9 mouse cellular contexts compared by ENCODE assay signal in genomic region chr4:24966299-24966991, GRCm38 (mm10). TPM values are rescaled to one million over a fixed set of nuclear protein-coding genes. Genes with fewer than 3 reads are reported as not detected.
DNase-seq lines count a peak whose midpoint lies in the region; ATAC-seq and TF ChIP-seq lines count a peak whose summit lies in the region.
"Had no signal": no experiment of that assay in that cellular context is flagged by ENCODE, and none has a peak within 500 bp of the region (broad histone marks: within the 10 kb centered on the region; RNA-seq: fewer than 3 reads in every experiment).

Gpr63 (plus strand) TSS chr4:24966407.

- peaks cover 7% of the 10 kb centered on the region for H3K27me3 ChIP-seq in forebrain, embryonic 10.5 days (ENCODE audit: poor library complexity, severe bottlenecking)
- H3K27me3 ChIP-seq in heart, embryonic 13.5 days (replicated peaks) = peaks cover 24% of the 10 kb centered on the region
- H3K27me3 ChIP-seq in kidney, embryonic 16.5 days (ENCODE audit: insufficient read depth, low read length) = no peaks in the 10 kb centered on the region
- 0 out of 2 replicates have a peak, but pooled peaks cover 5% of the 10 kb centered on the region for H3K27me3 ChIP-seq in liver, adult 2 months (ENCODE audit: control insufficient read depth, insufficient read depth, low read length)
- no peaks in the 10 kb centered on the region for H3K27me3 ChIP-seq in myocyte (ENCODE audit: control insufficient read depth, insufficient read depth, insufficient read length)

- peak within 1 kb of the TSS; percentile 81 for H3K4me2 ChIP-seq in heart, embryonic 13.5 days
- peak within 1 kb of the TSS; percentile 70 for H3K4me2 ChIP-seq in kidney, embryonic 16.5 days (replicated peaks; ENCODE audit: low read depth, low read length)
- peak within 1 kb of the TSS; percentile 82 for H3K4me2 ChIP-seq in myocyte (ENCODE audit: low read depth)

- ATAC-seq in heart, embryonic 13.5 days (ENCODE audit: extremely low read depth, insufficient number of reproducible peaks, low FRiP score, low TSS enrichment) = peak; percentile 70
- ATAC-seq in kidney, embryonic 16.5 days (ENCODE audit: low FRiP score, low TSS enrichment) = peak; percentile 99

- H3K27ac ChIP-seq in forebrain, embryonic 10.5 days = peak within 1 kb of the TSS; percentile 97
- peak within 1 kb of the TSS; percentile 73 for H3K27ac ChIP-seq in heart, embryonic 13.5 days (replicated peaks)
- peak within 1 kb of the TSS; percentile 79 for H3K27ac ChIP-seq in kidney, embryonic 16.5 days (ENCODE audit: low read length)
- H3K27ac ChIP-seq in liver, adult 2 months (replicated peaks; ENCODE audit: insufficient read depth, low read depth, low read length) = no peak within 1 kb of the TSS

- H3K4me3 ChIP-seq in forebrain, embryonic 10.5 days = peak within 1 kb of the TSS; percentile 82
- H3K4me3 ChIP-seq in heart, embryonic 13.5 days = peak within 1 kb of the TSS; percentile 73
- H3K4me3 ChIP-seq in kidney, embryonic 16.5 days (ENCODE audit: low read length) = peak within 1 kb of the TSS; percentile 81
- peak within 1 kb of the TSS; percentile 78 for H3K4me3 ChIP-seq in liver, adult 2 months (ENCODE audit: insufficient read depth, low read depth, low read length)
- H3K4me3 ChIP-seq in myocyte = peak within 1 kb of the TSS; percentile 36

- H3K9me3 ChIP-seq in forebrain, embryonic 10.5 days = no peaks in the 10 kb centered on the region
- no peaks in the 10 kb centered on the region for H3K9me3 ChIP-seq in heart, embryonic 13.5 days
- no peaks in the 10 kb centered on the region for H3K9me3 ChIP-seq in kidney, embryonic 16.5 days (ENCODE audit: low read length)
- H3K9me3 ChIP-seq: G1E had no signal

- peak within 1 kb of the TSS; percentile 87 for H3K9ac ChIP-seq in heart, embryonic 13.5 days
- H3K9ac ChIP-seq in kidney, embryonic 16.5 days (replicated peaks; ENCODE audit: low read length) = peak within 1 kb of the TSS; percentile 82
- H3K9ac ChIP-seq in liver, adult 2 months (ENCODE audit: low read depth, low read length) = peak within 1 kb of the TSS; percentile 70

- peak within 1 kb of the TSS; percentile 71 for H3ac ChIP-seq in myocyte (ENCODE audit: control insufficient read depth, insufficient read length)

- DNase-seq in 3T3-L1 (ENCODE audit: low read depth, low spot score) = peak; percentile 70
- peak; percentile 92 for DNase-seq in brain, adult 2 months (ENCODE audit: low read depth, low spot score)
- DNase-seq in forebrain, embryonic 10.5 days (ENCODE audit: extremely low spot score, low spot score) = peak; percentile 78
- peak; percentile 4 for DNase-seq in liver, adult 2 months (ENCODE audit: extremely low read depth, low read depth, low spot score)
- peak; percentile 62 for DNase-seq in telencephalon, adult 2 months (ENCODE audit: low read depth, low spot score)

- H3K79me2 ChIP-seq in liver, adult 2 months (ENCODE audit: control insufficient read depth, insufficient read depth, low read length) = no peaks in the 10 kb centered on the region
- peaks cover 14% of the 10 kb centered on the region for H3K79me2 ChIP-seq in myocyte (ENCODE audit: control insufficient read depth, insufficient read depth)

- no peak for TF ChIP-seq CTCF in liver, adult 2 months (IDR thresholded peaks at IDR 0.05; ENCODE audit: low read depth, low read length)

- 0 out of 2 replicates have a peak, but pooled peaks have one; percentile 5 for TF ChIP-seq POLR2A in liver, adult 2 months (IDR thresholded peaks at IDR 0.05; ENCODE audit: extremely low read depth, insufficient read depth, low read length)
- TF ChIP-seq POLR2A in myocyte (IDR thresholded peaks at IDR 0.05; ENCODE audit: insufficient read length, low read depth) = peak; percentile 88

- peaks cover 27% of the 10 kb centered on the region for H3K4me1 ChIP-seq in forebrain, embryonic 10.5 days
- peaks cover 8% of the 10 kb centered on the region for H3K4me1 ChIP-seq in heart, embryonic 13.5 days
- peaks cover 5% of the 10 kb centered on the region; the same call in 1 of the 2 replicates for H3K4me1 ChIP-seq in kidney, embryonic 16.5 days (ENCODE audit: insufficient read depth, low read length)
- no peaks in the 10 kb centered on the region for H3K4me1 ChIP-seq in liver, adult 2 months (ENCODE audit: control insufficient read depth, insufficient read depth, low read length)

- under 1% methylated on average over 73 of the region's 78 CpGs for WGBS in forebrain, embryonic 10.5 days
- under 1% methylated on average over 65 of the region's 78 CpGs for WGBS in heart, embryonic 13.5 days
- under 1% methylated on average over 57 of the region's 78 CpGs for WGBS in kidney, embryonic 16.5 days
- under 1% methylated on average over 73 of the region's 78 CpGs for WGBS in liver, adult 2 months

- no peaks in the 10 kb centered on the region for H3K36me3 ChIP-seq in forebrain, embryonic 10.5 days (replicated peaks)
- H3K36me3 ChIP-seq in heart, embryonic 13.5 days = no peaks in the 10 kb centered on the region
- H3K36me3 ChIP-seq in kidney, embryonic 16.5 days (ENCODE audit: insufficient read depth, low read length) = no peaks in the 10 kb centered on the region
- no peaks in the 10 kb centered on the region for H3K36me3 ChIP-seq in liver, adult 2 months (ENCODE audit: control insufficient read depth, insufficient read depth, low read length)
- H3K36me3 ChIP-seq in myocyte (ENCODE audit: control insufficient read depth, insufficient read depth) = no peaks in the 10 kb centered on the region
- H3K36me3 ChIP-seq: G1E had no signal

TF ChIP-seq in myocyte, 11 proteins besides CTCF, POLR2A, EP300 and RAD21:
- no peak for TF ChIP-seq REST (IDR thresholded peaks at IDR 0.05; ENCODE audit: insufficient read depth, insufficient read length)
- no peak for TF ChIP-seq TCF12 (IDR thresholded peaks at IDR 0.05; ENCODE audit: insufficient read depth, poor library complexity, severe bottlenecking)
- no peak for TF ChIP-seq USF1 (IDR thresholded peaks at IDR 0.05; ENCODE audit: low read depth)
- TF ChIP-seq MYOG (IDR thresholded peaks at IDR 0.05; ENCODE audit: control insufficient read depth in 1 of 3, insufficient read depth in 1 of 3, insufficient read length in 2 of 3, low read depth in 2 of 3) = peak in 1 of 3 experiments; percentile 16
- TF ChIP-seq E2F4 (IDR thresholded peaks at IDR 0.05; ENCODE audit: insufficient read depth) = peak; percentile 17
- peak; percentile 76 for TF ChIP-seq POLR2AphosphoS2 (IDR thresholded peaks at IDR 0.05; ENCODE audit: insufficient read length, low read depth)
- TF ChIP-seq TCF3 (IDR thresholded peaks at IDR 0.05; ENCODE audit: insufficient read length, low read depth) = no peak
- TF ChIP-seq SRF (IDR thresholded peaks at IDR 0.05; ENCODE audit: control insufficient read depth, insufficient read length, low read depth) = no peak
- no peak for TF ChIP-seq CEBPB (IDR thresholded peaks at IDR 0.05; ENCODE audit: insufficient read depth, poor library complexity, severe bottlenecking)
- TF ChIP-seq MYOD1 (IDR thresholded peaks at IDR 0.05; ENCODE audit: control insufficient read depth in 1 of 3, insufficient read length in 2 of 3, low read depth in 2 of 3) = peak in 1 of 3 experiments; percentile 35
- TF ChIP-seq MAX (IDR thresholded peaks at IDR 0.05; ENCODE audit: low read depth) = no peak
TF ChIP-seq in myocyte: peak in this region for 4.

RNA-seq across cellular contexts. Expression of gene Gpr63, which starts in this region (rescaled TPM):
- 1.7 and 2.2 TPM in 2 replicates for polyA plus RNA-seq in forebrain, embryonic 10.5 days (2016; fragmentation: Nextera tagmentation; extraction: Ambion mirVana)
- 0.33 and 0.50 TPM in 2 replicates for polyA plus RNA-seq in heart, embryonic 13.5 days (2015; fragmentation: Nextera tagmentation; extraction: Ambion mirVana)
- 0.61 and 0.71 TPM in 2 replicates for polyA plus RNA-seq in kidney, embryonic 16.5 days (2015; fragmentation: Nextera tagmentation; extraction: Ambion mirVana)
- 0.09 and 0.13 TPM in 2 replicates for total RNA-seq in liver, adult 2 months (2014; rRNA removed)
- 0.18 and 0.47 TPM in 2 replicates for polyA plus RNA-seq in liver, adult 2 months (2012; rRNA removed)
- 6.2 TPM for polyA plus RNA-seq in myocyte (2012; fragmentation: generic; extraction: Trizol)
- polyA plus RNA-seq: G1E had no signal

Comparison
In these comparisons a context has a peak if more than half of its experiments do, and no peak if none do; other contexts are left out.
1. Peak in ATAC-seq, H3K4me3 ChIP-seq, H3K27ac ChIP-seq, H3K9ac ChIP-seq and H3K4me2 ChIP-seq in heart, embryonic 13.5 days; RNA of the gene not detected or under 1 TPM.
2. Peak in ATAC-seq, H3K4me3 ChIP-seq, H3K27ac ChIP-seq, H3K9ac ChIP-seq and H3K4me2 ChIP-seq in kidney, embryonic 16.5 days; RNA of the gene not detected or under 1 TPM.
3. Peak in DNase-seq, H3K4me3 ChIP-seq and H3K9ac ChIP-seq in liver, adult 2 months; RNA of the gene not detected or under 1 TPM.
4. DNase-seq: peak in every context shown above with its lines; median percentile 92 in brain, adult 2 months; 78 in forebrain, embryonic 10.5 days; 70 in 3T3-L1; 62 in telencephalon, adult 2 months; 4 in liver, adult 2 months.